Mouse (Mus musculus) left cerebral cortex, postnatal 36 days (tissue): Measurements from ENCODE around the gene Ncoa3. TPM values are rescaled to one million over a fixed set of nuclear protein-coding genes. Genes with fewer than 3 reads are reported as not detected.

Experiments used
- DNase-seq, 2 experiments: peaks; one replicate each; pipeline ENCODE4 v3.0.0; 2021 to 2022; ENCODE audit warnings: low spot score in 2 of 2, mixed read lengths in 1 of 2
- intact Hi-C: fragments of 180-260 bp; cut with DNase I; formaldehyde crosslinking; loops from one replicate; pipeline ENCODE4 v1.15.1; 2025
- total RNA-seq, 2 experiments: library from RNA; stranded (reverse); gene quantifications; 2 replicates each; pipeline ENCODE4 v1.2.3; 2021

Gene Ncoa3
- total RNA-seq, 2 experiments from 2014 or later: 27.9 to 36.6 TPM

- no peak for DNase-seq
- intact Hi-C loops: no loop called here
These were observed 23.0 kb upstream of the Ncoa3 start for GRCm38 (mm10) chr2:165969391-165969790.

GRCm38 (mm10) chr2:165969961-165970360 is 22.5 kb upstream of the Ncoa3 start:
- DNase-seq: no peak
- intact Hi-C loops: no loop called here

- intact Hi-C loops: no loop called here
- DNase-seq: no peak
These were observed 21.7 kb upstream of the Ncoa3 start for GRCm38 (mm10) chr2:165970767-165971166.

- DNase-seq: no peak
- intact Hi-C loops: no loop called here
These were observed 18.1 kb upstream of the Ncoa3 start for GRCm38 (mm10) chr2:165974383-165974782.

GRCm38 (mm10) chr2:165976186-165976585 is 16.2 kb upstream of the Ncoa3 start:
- DNase-seq: no peak
- intact Hi-C loops: no loop called here

- intact Hi-C loops: no loop called here
These were observed 15.6 kb upstream of the Ncoa3 start for GRCm38 (mm10) chr2:165976874-165977273.

GRCm38 (mm10) chr2:165978119-165978518 is 14.3 kb upstream of the Ncoa3 start:
- DNase-seq: no peak
- intact Hi-C loops: no loop called here

More at GRCm38 (mm10) chr2:165976874-165977273, 15.6 kb upstream of the Ncoa3 start:
- DNase-seq: no peak

GRCm38 (mm10) chr2:165981248-165981977 is 11.0 kb upstream of the Ncoa3 start:
- intact Hi-C loops: loop anchor here (5.0 kb wide), 1 partner anchor 59 kb away; no protein-coding TSS in a partner anchor
- no peak for DNase-seq

- DNase-seq: peak in 1 of 2 experiments; percentile 19
- intact Hi-C loops: loop anchor here (5.0 kb wide), 1 partner anchor 60 kb away; no protein-coding TSS in a partner anchor
These were observed 9.7 kb upstream of the Ncoa3 start for GRCm38 (mm10) chr2:165982512-165983389.

GRCm38 (mm10) chr2:165984318-165984717 is 8.1 kb upstream of the Ncoa3 start:
- intact Hi-C loops: loop anchor here (5.0 kb wide), 1 partner anchor 62 kb away; no protein-coding TSS in a partner anchor
- DNase-seq: no peak

- intact Hi-C loops: loop anchor here (5.0 kb wide), 1 partner anchor 63 kb away; no protein-coding TSS in a partner anchor
- no peak for DNase-seq
These were observed 7.5 kb upstream of the Ncoa3 start for GRCm38 (mm10) chr2:165984891-165985290.

GRCm38 (mm10) chr2:165985581-165985980 is 6.9 kb upstream of the Ncoa3 start:
- no peak for DNase-seq
- intact Hi-C loops: no loop called here

GRCm38 (mm10) chr2:165986921-165987453 is 5.4 kb upstream of the Ncoa3 start:
- intact Hi-C loops: no loop called here
- peak; percentile 76 to 79 for DNase-seq

- DNase-seq: peak in 1 of 2 experiments; percentile 25
- intact Hi-C loops: loop anchor here (5.0 kb wide), 1 partner anchor 39 kb away; no protein-coding TSS in a partner anchor
These were observed 901 bp downstream of the Ncoa3 start for GRCm38 (mm10) chr2:165993173-165993900.

GRCm38 (mm10) chr2:165994341-165994740 is 1.9 kb downstream of the Ncoa3 start:
- intact Hi-C loops: loop anchor here (5.0 kb wide), 1 partner anchor 38 kb away; no protein-coding TSS in a partner anchor
- DNase-seq: no peak

- intact Hi-C loops: no loop called here
- no peak for DNase-seq
These were observed 3.3 kb downstream of the Ncoa3 start for GRCm38 (mm10) chr2:165995711-165996110.

- DNase-seq: no peak
- intact Hi-C loops: no loop called here
These were observed 3.7 kb downstream of the Ncoa3 start for GRCm38 (mm10) chr2:165996130-165996529.

GRCm38 (mm10) chr2:165997256-165997967 is 5.0 kb downstream of the Ncoa3 start:
- intact Hi-C loops: no loop called here
- no peak for DNase-seq

GRCm38 (mm10) chr2:165998969-165999368 is 6.5 kb downstream of the Ncoa3 start:
- no peak for DNase-seq
- intact Hi-C loops: no loop called here
